Mouse (Mus musculus) gastrocnemius, postnatal 25 days (tissue): ENCODE measurements around the gene Ddx46. TPM values are rescaled to one million over a fixed set of nuclear protein-coding genes. Genes with fewer than 3 reads are reported as not detected.
A peak's percentile ranks its signal among the peaks of the same experiment; 100 is the strongest.
"Not testable (repeated sequence)": the region's sequence is repeated elsewhere in the genome, so short reads cannot be mapped to it uniquely, and the experiment has no call there.

ENCODE experiments used
- DNase-seq: peaks from one replicate; pipeline ENCODE4 v3.0.0; 2022
- total RNA-seq, 2 experiments: library from RNA; stranded (reverse); gene quantifications; 1 replicate in 1 of 2; 2 replicates in 1 of 2; pipeline ENCODE4 v1.2.3; 2021

Ddx46 gene
- total RNA-seq, 2 experiments from 2014 or later = 17.1 to 18.5 TPM

DNA sequence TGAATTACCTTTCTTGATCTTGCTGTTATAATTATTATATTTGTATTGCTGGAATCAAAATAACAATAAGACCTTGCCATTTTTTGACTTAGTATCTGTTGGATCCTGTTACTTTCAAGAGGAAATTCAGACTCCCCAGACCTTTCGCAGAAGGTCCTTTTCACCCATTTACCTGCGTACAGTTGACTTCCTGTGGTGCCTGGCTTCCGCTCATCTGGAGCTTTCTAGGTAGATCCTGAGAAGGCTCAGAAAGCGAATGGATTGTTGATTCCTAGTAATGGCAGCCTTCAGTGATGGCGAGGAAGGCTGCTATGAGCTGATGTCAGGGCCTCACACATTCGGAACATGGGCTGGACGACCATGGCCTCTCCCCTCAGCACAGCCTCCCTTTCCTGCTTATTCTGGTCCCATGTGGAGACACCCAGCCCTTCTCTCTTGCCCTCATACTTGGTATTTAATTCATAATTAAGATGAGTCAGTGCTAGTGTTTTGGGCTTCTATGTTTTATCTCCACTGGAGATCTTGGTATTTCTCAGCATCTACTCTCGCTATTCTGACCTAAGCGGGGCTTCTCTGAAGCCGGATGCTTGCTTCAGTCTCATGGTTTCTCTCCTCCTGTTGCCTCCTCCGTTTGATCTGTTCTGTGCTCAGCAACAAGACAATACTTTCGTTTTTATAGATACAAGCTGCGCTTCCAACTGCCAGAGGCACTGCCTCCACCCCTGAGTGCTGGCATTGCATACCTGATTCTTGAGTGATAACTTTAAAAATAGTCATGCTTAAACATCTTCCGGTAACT, 1.6 kb downstream of the Ddx46 start:
- DNase-seq = no peak

DNA sequence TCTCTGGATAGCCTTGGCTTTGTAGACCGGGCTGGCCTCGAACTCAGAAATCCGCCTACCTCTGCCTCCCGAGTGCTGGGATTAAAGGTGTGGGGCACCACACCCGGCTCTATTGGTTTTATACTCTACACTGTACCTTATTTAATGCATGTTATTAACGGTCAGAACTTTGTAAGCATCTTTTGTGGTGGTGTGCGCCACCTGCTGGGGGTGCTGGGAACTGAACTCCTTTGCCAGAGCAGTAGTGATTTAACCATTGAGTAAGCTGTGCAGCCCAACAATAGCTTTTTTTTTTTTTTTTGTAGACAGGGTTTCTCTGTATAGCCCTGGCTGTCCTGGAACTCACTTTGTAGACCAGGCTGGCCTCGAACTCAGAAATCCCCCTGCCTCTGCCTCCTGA, 5.7 kb downstream of the Ddx46 start:
- peak; percentile 36 for DNase-seq

DNA sequence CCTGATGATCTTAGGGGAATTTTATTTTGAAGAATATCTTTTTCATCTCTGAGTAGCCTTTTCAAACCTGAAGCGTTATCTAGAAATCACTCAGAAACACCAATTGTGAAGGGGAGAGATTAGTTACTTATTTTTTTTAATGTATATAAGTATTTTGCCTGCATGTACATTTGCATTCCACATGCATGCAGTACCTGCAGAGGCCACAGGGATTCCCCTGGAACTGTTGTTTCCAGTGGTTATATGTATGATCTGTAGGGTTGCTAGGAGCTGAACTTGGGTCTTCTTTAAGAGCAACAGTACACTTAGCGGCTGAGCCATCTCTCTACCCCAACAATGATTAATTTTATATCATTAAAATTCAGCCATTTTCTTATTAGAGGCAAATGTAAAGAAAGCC, 9.7 kb downstream of the Ddx46 start:
- no peak for DNase-seq

DNA sequence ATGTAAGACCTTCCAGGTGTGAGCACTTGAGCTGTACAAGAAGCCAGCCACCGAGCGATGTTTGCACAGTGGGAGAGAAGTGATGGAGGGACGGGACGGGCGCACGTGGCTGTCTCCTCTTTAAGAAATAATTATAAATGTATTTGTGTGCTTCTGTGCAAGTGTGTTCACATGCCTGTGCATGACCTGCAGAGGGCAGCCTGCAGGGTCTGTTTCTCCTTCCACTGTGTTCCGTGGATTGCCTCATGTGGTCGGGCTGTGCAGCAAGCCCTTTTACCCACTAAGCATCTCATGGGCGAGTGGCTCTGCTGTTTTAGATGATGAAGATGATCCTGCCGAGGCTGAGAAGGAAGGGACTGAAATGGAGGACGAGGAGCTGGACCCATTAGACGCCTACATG, 15.3 kb downstream of the Ddx46 start:
- no peak for DNase-seq

DNA sequence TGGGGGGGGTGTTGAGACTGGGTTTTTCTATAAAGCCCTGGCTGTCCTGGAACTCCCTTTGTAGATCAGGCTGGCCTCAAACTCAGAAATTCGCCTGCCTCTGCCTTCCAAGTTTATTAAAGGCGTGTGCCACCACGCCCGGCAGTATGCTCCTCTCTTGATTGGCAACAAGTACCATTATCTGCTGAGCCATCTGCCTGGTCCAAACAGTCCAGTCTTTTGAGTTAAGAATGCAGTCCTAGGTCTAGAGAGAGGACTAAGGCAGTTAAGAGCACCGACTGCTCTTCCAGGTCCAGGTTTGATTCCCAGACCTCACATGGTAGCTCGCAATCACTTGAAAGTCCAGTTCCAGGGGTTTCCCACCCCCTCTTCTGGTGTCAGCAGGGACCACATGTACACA, 16.2 kb downstream of the Ddx46 start:
- DNase-seq = no peak

DNA sequence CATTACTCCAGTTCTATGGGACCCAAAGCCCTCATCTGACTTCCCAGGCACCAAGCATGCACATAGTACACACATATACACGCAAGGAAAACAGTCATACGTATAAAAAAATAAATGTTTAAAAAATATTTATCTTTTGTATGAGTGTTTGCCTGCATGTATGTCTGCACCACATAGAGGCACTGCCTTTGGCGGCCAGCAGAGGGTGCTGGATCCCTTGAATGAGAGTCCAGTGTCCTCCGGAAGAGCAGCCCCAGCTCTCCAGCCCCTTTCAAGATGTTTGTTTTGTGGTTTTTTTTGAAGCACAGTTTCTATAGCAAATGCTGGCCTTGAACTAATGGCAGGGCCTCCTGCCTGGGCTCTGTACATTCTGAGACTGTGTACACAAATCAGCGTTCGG, 33.7 kb downstream of the Ddx46 start:
- DNase-seq = no peak

DNA sequence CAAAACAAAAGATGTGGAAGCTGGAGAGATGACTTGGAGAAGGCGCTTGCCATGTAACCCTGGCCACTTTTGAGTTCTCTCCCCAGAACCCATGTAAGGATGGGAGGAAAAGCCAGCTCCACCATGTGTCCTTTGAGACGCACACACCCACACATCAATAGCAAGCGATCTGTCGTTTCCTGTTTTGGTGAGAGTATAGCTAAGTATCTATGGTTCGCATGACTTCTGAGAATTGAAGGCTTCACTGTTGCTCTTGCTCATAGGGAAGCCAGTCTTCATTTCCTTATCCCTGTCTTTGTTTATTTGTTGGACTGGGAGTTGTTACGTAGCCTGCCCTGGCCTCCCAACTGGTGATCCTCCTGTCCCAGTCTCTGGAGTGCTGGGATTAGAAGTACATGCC, 37.9 kb downstream of the Ddx46 start:
- no peak for DNase-seq

DNA sequence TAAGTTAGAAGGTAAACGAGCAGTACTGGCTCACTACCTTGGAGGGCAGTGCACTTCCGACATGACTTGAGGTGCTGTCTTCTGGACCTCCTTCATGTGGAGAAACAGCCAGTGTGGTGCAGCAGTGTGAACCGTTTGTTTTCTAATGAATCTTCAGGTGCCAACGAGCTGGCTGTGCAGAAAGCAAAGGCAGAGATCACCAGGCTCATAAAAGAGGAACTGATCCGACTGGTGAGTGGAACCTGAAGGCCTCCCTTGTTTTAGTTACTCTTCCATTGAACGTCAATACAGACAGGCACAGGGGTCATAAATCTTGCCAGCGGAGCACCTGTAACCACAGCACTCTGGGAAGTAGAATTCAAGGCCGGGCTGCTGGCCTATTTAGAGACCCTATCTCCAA, 42.5 kb downstream of the Ddx46 start:
- DNase-seq = no peak

DNA sequence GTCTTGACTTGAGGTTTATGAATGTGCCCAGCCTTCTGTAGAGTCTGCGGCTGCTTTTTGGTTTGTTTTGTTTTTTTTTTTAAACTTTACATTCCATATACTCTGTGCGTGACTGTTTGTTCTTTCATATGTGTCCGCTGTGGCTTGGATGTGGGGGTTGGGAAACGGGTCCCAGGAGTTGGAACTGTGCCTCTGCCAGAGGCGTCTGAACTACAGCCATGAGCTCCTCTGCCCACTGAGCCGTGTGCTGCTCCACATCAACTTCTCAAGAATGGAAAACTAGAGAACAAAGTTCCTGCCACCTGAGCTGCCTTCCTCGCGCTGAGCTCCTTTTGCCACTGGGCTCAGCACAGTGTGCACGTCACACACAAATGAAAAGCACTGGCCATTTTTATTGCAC, 47.4 kb downstream of the Ddx46 start:
- no peak for DNase-seq

DNA sequence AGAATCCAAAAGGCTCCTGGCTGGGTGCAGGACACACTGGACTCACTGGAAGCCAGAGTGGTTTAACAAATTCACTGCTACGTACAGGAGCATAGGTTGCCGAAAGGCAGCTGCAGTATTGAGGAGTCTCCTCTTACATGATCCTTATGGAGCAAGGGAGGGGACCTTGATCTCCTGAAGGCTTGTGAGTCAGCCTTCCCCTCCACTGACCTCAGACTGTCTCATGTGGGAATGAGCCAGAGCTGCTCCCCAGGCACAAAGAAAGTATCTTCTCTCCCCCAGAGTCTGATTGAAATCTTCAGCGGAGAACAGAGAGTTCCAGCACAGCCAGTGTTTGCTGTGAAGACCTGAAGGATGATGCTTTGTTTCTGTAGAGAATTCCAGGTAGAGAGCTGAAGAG, 48.8 kb downstream of the Ddx46 start:
- DNase-seq = no peak

DNA sequence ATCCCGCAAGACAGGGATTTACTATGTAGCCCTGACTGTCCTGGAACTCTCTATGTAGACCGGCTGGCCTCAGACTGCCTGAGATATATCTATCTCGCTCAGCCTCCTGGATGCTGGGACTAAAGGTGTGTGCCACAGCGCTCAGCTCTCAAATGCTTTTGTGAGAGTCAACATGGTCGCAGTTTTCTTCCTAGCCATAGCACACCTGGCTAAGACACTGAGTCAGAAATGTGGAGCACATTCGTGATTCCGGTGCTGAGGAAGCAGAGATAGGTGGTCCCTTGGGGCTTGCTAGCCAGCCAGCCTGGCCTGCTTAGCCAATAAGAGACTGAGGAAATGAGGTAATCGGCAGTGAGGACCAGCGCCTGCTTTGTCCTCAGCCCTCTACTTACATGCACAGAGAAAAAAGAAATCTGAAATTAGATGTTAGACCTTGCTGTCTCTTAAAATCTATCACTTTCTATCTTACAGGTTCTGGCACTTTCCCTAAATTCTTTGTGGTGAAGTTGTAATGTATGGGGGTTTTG, 51.3 kb downstream of the Ddx46 start:
- no peak for DNase-seq

DNA sequence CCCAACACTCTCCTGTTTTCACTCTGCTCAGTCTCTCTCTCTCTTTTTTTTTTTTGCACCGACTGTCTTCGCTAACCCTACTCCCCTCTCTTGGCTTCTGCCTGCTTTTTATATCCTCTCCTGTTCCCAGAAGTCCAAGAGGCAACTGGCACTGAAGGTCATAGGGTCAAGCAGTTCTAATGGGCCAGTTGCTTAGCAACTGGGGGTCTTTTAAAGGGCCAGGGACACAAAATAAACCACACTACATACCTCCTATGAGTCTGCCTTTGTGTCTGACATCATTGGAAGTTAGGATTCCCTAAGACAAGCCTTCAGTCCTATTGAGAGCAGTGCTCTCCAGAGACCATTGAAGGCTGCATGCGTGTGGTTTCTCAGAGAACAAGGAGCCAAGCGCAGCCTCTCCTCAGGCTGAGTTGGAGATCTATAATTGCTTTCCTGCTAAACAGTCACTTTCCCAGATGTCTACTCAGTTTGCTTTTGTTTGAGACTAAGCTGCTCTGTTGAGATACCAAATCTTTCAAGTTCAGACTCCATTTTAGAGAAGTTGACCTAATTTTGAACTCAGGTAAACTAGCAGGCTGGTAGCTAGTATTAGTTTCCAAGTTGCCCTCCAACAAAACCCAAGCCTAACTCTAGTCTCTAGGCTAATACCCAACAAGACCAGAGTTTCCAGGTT, 53.2 kb downstream of the Ddx46 start:
- no peak for DNase-seq

DNA sequence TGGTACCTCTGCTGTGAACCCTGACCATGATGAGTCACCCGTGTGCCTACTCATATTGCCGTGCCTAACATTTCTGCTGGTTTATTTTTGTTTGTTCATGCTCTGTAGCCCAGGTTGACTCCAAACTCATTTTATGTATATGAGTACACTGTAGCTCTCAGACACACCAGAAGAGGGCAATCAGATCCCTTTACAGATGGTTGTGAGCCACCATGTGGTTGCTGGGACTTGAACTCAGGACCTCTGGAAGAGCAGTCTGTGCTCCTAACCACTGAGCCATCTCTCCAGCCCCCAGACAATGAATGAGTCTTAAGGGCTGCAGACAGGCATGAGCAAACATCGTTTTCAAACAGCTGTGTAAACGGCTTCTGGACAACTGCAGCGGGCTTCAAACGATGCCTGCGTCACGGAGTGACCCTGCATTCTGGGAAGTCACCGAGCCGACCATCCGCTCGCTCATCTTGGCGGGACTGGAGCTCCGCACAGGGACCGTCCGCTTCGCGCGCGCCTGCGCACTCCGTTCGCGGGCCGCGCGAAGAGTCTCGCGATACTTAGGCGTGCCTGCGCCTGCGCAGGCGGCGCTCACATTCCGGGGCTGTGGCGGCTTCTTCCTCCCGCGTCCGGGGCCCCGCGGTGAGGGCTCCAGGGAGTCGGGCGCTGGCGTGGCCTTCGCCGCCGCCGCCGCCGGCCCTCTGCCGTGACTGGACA, 57.9 kb downstream of the Ddx46 start, which contains the start of gene B230219D22Rik:
B230219D22Rik (plus strand) TSS at position 590 of the 708 bp plus-strand sequence.
- DNase-seq = peak; percentile 90

DNA sequence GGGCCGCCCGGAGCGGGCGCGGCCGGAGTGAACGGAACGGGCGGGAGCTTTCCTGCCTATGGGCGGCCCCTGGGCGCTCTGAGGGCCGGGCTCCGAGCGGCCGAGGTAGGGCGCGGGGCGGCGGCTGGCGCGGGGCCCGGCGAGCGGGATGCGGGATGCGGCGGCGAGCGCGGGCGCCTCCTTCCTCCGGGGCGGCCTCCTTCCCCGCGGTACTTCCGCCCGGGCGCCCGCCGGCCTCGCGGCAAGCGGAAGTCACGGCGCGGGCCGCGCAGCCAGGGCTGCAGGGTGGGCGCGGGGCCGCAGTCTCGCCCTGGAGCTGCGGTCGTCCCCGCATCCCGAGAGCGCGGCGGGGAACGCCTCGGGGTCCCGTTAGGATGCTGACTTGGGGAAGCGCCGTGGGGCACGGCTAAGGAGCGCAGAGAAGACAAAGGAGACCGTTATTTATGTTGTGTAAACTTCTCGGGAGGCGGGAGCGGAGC, 58.5 kb downstream of the Ddx46 start:
- DNase-seq = no peak

DNA sequence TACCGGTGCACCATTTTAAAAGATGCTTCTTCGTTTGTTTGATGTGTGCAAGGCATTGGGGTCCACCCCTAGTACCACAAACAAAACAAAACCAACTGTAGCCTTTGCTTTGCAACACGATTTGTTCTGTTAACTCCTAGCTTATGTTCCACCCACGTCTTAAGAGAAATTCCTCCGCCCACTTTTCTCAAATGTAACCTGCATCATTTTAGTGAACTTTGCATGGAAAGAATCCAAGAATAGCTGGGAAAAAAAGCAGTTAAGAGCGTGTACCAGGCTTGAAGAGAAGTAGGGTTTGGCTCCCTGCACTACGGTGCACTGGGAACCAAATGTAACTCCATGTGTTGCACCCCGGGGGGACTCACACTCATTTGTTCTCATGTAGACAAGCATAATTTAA, 59.3 kb downstream of the Ddx46 start:
- DNase-seq = no peak

DNA sequence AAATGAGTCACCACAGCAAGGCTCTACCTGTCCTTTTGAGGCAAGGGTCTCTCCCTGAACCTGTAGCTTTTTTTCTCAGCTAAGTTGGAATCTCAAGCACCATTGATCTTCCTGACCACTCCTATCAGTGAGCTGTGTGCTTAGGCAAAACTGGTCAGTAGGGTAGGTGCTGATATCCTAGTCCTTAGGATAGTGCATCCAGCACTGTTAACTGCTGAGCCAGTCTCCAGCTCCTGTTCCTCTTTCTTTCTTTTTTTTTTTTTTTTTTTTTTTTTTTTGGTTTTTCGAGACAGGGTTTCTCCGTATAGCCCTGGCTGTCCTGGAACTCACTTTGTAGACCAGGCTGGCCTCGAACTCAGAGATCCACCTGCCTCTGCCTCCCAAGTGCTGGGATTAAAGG, 61.2 kb downstream of the Ddx46 start:
- DNase-seq = not testable (repeated sequence)

DNA sequence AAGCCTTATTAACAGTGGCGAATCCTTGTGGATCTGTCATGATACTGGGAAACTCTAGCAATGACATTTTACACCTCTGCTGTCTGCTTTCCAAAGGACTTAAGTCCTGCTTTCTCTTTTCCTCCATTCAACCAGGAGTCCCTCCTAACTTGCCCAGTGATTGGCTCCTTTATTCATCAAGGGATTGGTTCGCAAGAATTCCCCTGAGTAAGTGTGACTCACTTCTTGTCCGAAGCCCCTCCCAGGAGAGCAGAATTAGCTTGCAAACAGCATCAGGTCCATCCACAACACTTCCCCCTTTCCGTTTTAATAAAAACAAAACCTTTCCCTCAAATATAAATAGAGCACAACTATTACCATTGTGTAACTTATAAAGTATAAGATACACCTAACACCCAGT, 69.5 kb downstream of the Ddx46 start:
- DNase-seq = no peak

DNA sequence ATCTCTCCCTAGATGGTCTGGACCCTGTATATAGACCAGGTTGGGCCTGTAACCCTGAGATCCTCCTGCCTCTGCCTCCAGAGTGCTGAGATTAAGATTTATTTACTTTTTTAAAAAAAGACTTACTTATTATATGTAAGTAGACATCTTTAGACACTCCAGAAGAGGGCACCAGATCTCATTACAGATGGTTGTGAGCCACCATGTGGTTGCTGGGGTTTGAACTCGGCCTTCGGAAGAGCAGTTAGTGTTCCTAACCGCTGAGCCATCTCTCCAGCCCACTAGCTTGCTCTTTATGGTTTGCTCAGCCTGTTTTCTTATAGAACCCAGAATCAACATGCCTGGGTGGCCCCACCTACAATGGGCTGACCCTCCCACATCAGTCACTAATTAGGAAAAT, 78.0 kb downstream of the Ddx46 start:
- no peak for DNase-seq

DNA sequence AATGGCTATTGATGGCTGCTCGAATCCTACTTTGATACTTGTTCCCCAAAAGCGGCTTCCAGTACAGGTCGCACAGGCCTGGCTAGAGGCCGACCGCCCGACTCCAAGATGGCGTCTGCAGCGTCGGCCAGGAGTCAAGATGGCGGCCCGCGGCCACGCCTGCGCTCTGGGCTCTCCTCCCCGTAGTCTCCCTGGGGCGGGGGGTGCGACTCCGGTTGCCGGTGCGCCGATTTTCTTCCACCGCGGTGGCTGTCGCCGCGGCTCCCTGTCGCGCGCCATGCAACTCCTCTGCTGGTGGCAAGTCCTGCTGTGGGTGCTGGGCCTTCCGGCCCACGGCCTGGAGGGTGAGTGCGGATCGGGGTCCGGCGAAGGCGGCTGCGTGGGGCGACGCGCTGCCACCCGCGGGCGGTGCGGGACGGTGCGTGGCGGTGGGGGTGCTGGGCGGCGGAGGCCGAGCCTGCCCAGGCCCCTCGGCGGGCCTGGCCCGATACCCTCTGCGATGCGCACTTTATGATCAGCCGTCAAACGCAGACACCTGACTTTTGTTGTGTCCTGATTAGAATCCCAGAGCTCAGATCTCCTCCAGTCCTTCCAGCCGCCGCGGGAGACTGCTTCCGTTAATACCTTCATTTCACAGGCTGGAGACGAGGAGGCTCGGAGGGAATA, 79.8 kb downstream of the Ddx46 start, which contains the start of gene Txndc15:
Txndc15 (plus strand) TSS at position 150 of the 666 bp plus-strand sequence.
- DNase-seq = peak; percentile 85

DNA sequence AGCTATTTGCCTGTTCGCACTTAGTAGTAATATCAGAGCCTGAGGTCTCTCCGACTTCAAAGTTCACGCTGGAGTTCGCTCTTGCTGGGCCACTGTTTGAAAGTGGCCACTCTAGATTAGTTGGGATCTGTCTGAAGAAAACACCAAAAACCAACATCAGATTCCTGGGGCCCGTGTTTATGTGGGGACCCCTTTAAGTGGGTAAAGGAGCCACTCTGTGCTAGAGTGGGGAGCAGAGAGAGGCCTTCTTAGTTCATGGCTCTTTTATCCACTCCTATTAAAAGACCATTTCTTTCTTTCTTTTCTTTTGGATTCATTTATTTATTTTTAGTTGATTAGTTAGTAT, 80.3 kb downstream of the Ddx46 start:
- DNase-seq = no peak

DNA sequence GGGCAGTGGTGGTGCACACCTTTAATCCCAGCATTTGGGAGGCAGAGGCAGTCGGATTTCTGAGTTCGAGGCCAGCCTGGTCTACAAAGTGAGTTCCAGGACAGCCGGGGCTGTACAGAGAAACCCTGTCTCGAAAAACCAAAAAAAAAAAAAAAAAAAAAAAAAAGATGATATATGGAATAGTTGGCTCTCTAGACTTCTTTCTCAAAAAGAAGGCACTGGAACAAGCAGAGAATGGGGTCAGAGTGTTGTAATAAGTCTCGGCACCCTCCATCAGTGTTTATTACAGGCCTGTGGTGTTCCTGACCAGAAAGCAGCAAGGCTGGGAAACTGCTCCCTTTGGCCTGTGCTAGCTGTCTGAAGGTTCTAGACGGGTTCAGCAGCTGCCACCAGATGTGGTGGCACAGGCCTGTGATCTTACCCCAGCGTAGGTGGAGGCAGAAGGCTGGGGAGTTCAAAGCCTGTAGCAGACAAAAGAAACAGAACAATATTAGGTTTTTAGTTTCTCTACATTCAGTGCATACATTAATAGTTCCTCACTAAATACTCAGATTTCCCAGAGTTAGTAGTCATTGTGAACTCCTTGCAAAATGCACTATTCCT, 81.2 kb downstream of the Ddx46 start:
- no peak for DNase-seq

DNA sequence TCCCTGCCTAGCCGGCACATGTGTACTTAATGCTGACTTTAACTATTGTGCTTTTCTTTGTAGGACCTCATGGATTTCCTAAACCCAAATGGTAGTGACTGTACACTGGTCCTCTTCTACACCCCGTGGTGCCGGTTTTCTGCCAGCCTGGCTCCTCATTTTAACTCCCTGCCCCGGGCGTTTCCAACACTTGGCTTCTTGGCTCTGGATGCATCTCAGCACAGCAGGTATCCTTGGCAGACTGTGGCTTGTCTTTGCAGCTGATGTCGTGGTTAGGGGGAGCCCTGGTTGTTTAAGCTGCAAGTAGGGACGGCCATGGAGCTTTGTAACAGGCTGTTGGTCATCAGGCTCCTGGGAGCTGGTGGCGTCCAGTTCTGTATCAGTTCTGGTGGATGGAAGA, 86.7 kb downstream of the Ddx46 start:
- no peak for DNase-seq
